Mouse (Mus musculus) CD4-positive helper T cell, adult 2 months (primary cell): ENCODE results near the gene 1700042G07Rik.
A peak's percentile ranks its signal among the peaks of the same experiment; 100 is the strongest.

Experiments used
- DNase-seq: peaks from one replicate; pipeline ENCODE4 v3.0.0-alpha.2; 2012; ENCODE audit warnings: low read depth, missing footprints, low spot score

Gene 1700042G07Rik

GRCm38 (mm10) chr4:116162142-116162541, 11.0 kb upstream of the 1700042G07Rik start:
- DNase-seq: no peak

- DNase-seq: no peak
These were observed 8.2 kb upstream of the 1700042G07Rik start for GRCm38 (mm10) chr4:116164759-116165554.

GRCm38 (mm10) chr4:116165708-116166407, 7.3 kb upstream of the 1700042G07Rik start:
- no peak for DNase-seq

- no peak for DNase-seq
These were observed 5.8 kb upstream of the 1700042G07Rik start, which contains the start of gene Tspan1 for GRCm38 (mm10) chr4:116167404-116167803. Gene Tspan1, minus strand, starts transcription at chr4:116167601.

- peak; percentile 58 for DNase-seq
These were observed 4.4 kb upstream of the 1700042G07Rik start for GRCm38 (mm10) chr4:116168617-116169352.

- no peak for DNase-seq
These were observed 3.9 kb upstream of the 1700042G07Rik start for GRCm38 (mm10) chr4:116169353-116169672.

- no peak for DNase-seq
These were observed 580 bp downstream of the 1700042G07Rik start for GRCm38 (mm10) chr4:116173752-116174151.

- DNase-seq: no peak
These were observed 1.4 kb downstream of the 1700042G07Rik start for GRCm38 (mm10) chr4:116174466-116175116.

GRCm38 (mm10) chr4:116175136-116175535, 2.0 kb downstream of the 1700042G07Rik start:
- no peak for DNase-seq

- no peak for DNase-seq
These were observed 2.8 kb downstream of the 1700042G07Rik start for GRCm38 (mm10) chr4:116175711-116176542.

- DNase-seq: no peak
These were observed 3.4 kb downstream of the 1700042G07Rik start for GRCm38 (mm10) chr4:116176543-116176988.

GRCm38 (mm10) chr4:116177140-116177539, 4.0 kb downstream of the 1700042G07Rik start:
- DNase-seq: no peak

- DNase-seq: no peak
These were observed 8.9 kb downstream of the 1700042G07Rik start for GRCm38 (mm10) chr4:116182079-116182478.

GRCm38 (mm10) chr4:116182745-116183144, 9.6 kb downstream of the 1700042G07Rik start:
- DNase-seq: no peak

GRCm38 (mm10) chr4:116185083-116185482, 11.9 kb downstream of the 1700042G07Rik start:
- DNase-seq: peak; percentile 39

- no peak for DNase-seq
These were observed 19.2 kb downstream of the 1700042G07Rik start for GRCm38 (mm10) chr4:116192286-116192835.

- no peak for DNase-seq
These were observed 20.6 kb downstream of the 1700042G07Rik start for GRCm38 (mm10) chr4:116193583-116194383.

- DNase-seq: no peak
These were observed 25.2 kb downstream of the 1700042G07Rik start for GRCm38 (mm10) chr4:116198422-116198821.

- no peak for DNase-seq
These were observed 31.2 kb downstream of the 1700042G07Rik start for GRCm38 (mm10) chr4:116204422-116204821.
